Mouse (Mus musculus): Measurements from ENCODE around the gene Hdac6. TPM values are rescaled to one million over a fixed set of nuclear protein-coding genes. Genes with fewer than 3 reads are reported as not detected.

Gene Hdac6
- 10 to 100 TPM; 59.2 to 60.6 TPM for total RNA-seq (2021)
- long read RNA-seq, full-length matches to known transcripts, result 12 of 24 reads
- long read RNA-seq, partial matches to known transcripts, result 10 of 24 reads
- long read RNA-seq, other reads (novel, unspliced or antisense), result 2 of 24 reads

- peak in 1 of 2 experiments; percentile 8 for DNase-seq (ENCODE audit: low spot score in 2 of 2)
These were observed at the start of gene Hdac6 for GRCm38 (mm10) chrX:7947108-7947899. TSS of gene Hdac6 (minus strand) at chrX:7947889.

- DNase-seq (ENCODE audit: low spot score in 2 of 2), result no peak
These were observed 45.5 kb upstream of the Hdac6 start for GRCm38 (mm10) chrX:7993068-7993735.

- DNase-seq (ENCODE audit: low spot score in 2 of 2), result no peak
These were observed 44.8 kb upstream of the Hdac6 start for GRCm38 (mm10) chrX:7992379-7993067.

- DNase-seq (ENCODE audit: low spot score in 2 of 2), result no peak
These were observed 33.7 kb upstream of the Hdac6 start for GRCm38 (mm10) chrX:7981368-7981767.

- DNase-seq (ENCODE audit: low spot score in 2 of 2), result no peak
These were observed 30.2 kb upstream of the Hdac6 start, which contains the start of gene Gata1 for GRCm38 (mm10) chrX:7977892-7978291. TSS of gene Gata1 (minus strand) at chrX:7978071.

- DNase-seq (ENCODE audit: low spot score in 2 of 2), result no peak
These were observed 23.6 kb upstream of the Hdac6 start for GRCm38 (mm10) chrX:7971292-7971691.

GRCm38 (mm10) chrX:7968899-7969298 is 21.2 kb upstream of the Hdac6 start:
- no peak for DNase-seq (ENCODE audit: low spot score in 2 of 2)

GRCm38 (mm10) chrX:7968226-7968625 is 20.5 kb upstream of the Hdac6 start:
- no peak for DNase-seq (ENCODE audit: low spot score in 2 of 2)

GRCm38 (mm10) chrX:7967596-7968201 is 20.0 kb upstream of the Hdac6 start:
- DNase-seq (ENCODE audit: low spot score in 2 of 2), result no peak

- DNase-seq (ENCODE audit: low spot score in 2 of 2), result no peak
These were observed 18.5 kb upstream of the Hdac6 start for GRCm38 (mm10) chrX:7966161-7966560.

- no peak for DNase-seq (ENCODE audit: low spot score in 2 of 2)
These were observed 16.3 kb upstream of the Hdac6 start for GRCm38 (mm10) chrX:7963829-7964626.

- no peak for DNase-seq (ENCODE audit: low spot score in 2 of 2)
These were observed 11.2 kb upstream of the Hdac6 start for GRCm38 (mm10) chrX:7958868-7959267.

- no peak for DNase-seq (ENCODE audit: low spot score in 2 of 2)
These were observed 2.4 kb upstream of the Hdac6 start for GRCm38 (mm10) chrX:7950091-7950490.

GRCm38 (mm10) chrX:7947900-7948492 is 307 bp upstream of the Hdac6 start:
- peak; percentile 87 to 92 for DNase-seq (ENCODE audit: low spot score in 2 of 2)

GRCm38 (mm10) chrX:7945618-7946017 is 2.1 kb downstream of the Hdac6 start:
- DNase-seq (ENCODE audit: low spot score in 2 of 2), result no peak

- no peak for DNase-seq (ENCODE audit: low spot score in 2 of 2)
These were observed 10.0 kb downstream of the Hdac6 start for GRCm38 (mm10) chrX:7937667-7938066.

- DNase-seq (ENCODE audit: low spot score in 2 of 2), result no peak
These were observed 10.8 kb downstream of the Hdac6 start for GRCm38 (mm10) chrX:7936874-7937273.

- DNase-seq (ENCODE audit: low spot score in 2 of 2), result no peak
These were observed 19.4 kb downstream of the Hdac6 start, which contains the start of gene Eras for GRCm38 (mm10) chrX:7928270-7928790. TSS of gene Eras (minus strand) at chrX:7928607.

GRCm38 (mm10) chrX:7927116-7927515 is 20.6 kb downstream of the Hdac6 start:
- DNase-seq (ENCODE audit: low spot score in 2 of 2), result no peak

- no peak for DNase-seq (ENCODE audit: low spot score in 2 of 2)
These were observed 21.4 kb downstream of the Hdac6 start for GRCm38 (mm10) chrX:7926266-7926665.
